ENCODE assay signal across 8 mouse cellular contexts in the genomic region with DNA sequence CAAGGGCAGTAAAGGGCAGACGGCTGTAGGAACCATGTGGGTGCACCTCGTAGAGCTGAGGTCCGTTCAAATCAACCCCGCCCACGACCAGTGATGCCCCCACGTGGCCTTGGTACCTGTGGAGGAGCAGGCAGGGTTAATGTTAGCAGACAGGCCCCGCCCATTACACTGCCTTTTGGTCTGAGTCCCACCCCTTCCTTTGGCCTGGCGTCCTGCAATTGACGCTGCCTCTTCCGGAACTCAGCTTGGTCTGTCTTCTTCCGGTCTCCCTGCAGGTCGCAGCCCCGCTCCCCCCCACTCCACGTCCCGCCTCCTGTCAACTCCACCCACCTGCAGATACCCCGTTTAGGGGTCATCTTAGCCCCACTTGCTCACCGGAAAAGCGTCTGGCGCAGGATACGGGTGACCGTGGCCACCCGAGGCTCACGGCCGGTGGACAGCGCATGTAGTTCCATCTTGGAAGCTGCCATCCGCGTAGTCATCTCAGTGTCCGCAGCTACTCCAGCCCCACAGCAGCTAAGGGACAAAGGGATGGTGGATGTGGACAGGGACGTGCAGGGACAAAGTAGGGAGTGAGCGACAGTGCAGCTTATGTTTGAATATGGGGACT. TPM values are rescaled to one million over a fixed set of nuclear protein-coding genes. Genes with fewer than 3 reads are reported as not detected.
DNase-seq lines count a peak whose midpoint lies in the region; ATAC-seq and TF ChIP-seq lines count a peak whose summit lies in the region.

No protein-coding gene starts in this region.

- peak overlapping the region; percentile 98 for H3K4me3 ChIP-seq in bone marrow, adult 2 months (replicated peaks; ENCODE audit: control insufficient read depth, low read depth, low read length)
- peak overlapping the region; percentile 87 for H3K4me3 ChIP-seq in embryonic facial prominence, embryonic 15.5 days (replicated peaks)
- peak overlapping the region; percentile 67 for H3K4me3 ChIP-seq in kidney, embryonic 14.5 days (ENCODE audit: low read length)
- H3K4me3 ChIP-seq in limb, embryonic 15.5 days, result peak overlapping the region; percentile 67

- peak overlapping the region; percentile 65 for H3K27ac ChIP-seq in bone marrow, adult 2 months (ENCODE audit: control insufficient read depth, insufficient read depth, low read depth, low read length, poor library complexity)
- peak overlapping the region; percentile 83 for H3K27ac ChIP-seq in embryonic facial prominence, embryonic 15.5 days (replicated peaks)
- peak overlapping the region; percentile 83 for H3K27ac ChIP-seq in kidney, embryonic 14.5 days (ENCODE audit: low read depth, low read length)
- H3K27ac ChIP-seq in limb, embryonic 15.5 days, result peak overlapping the region; percentile 79

- H3K4me1 ChIP-seq in bone marrow, adult 2 months (ENCODE audit: control insufficient read depth, insufficient read depth, low read length), result peaks cover 1% of the 10 kb centered on the region; the same call in 1 of the 2 replicates
- H3K4me1 ChIP-seq in embryonic facial prominence, embryonic 15.5 days, result peaks cover 17% of the 10 kb centered on the region
- peaks cover 11% of the 10 kb centered on the region for H3K4me1 ChIP-seq in kidney, embryonic 14.5 days (ENCODE audit: control insufficient read depth, insufficient read depth, low read length)
- H3K4me1 ChIP-seq in limb, embryonic 15.5 days, result peaks cover 25% of the 10 kb centered on the region

- under 1% methylated on average over 30 of the region's 30 CpGs for WGBS in bone marrow, adult 2 months
- under 1% methylated on average over 30 of the region's 30 CpGs for WGBS in embryonic facial prominence, embryonic 15.5 days
- WGBS in kidney, embryonic 14.5 days, result under 1% methylated on average over 30 of the region's 30 CpGs
- under 1% methylated on average over 30 of the region's 30 CpGs for WGBS in limb, embryonic 15.5 days

- peak; percentile 71 for ATAC-seq in embryonic facial prominence, embryonic 15.5 days (ENCODE audit: insufficient number of reproducible peaks, low FRiP score, low TSS enrichment, low read depth)
- ATAC-seq in kidney, embryonic 14.5 days (ENCODE audit: low FRiP score, low TSS enrichment), result peak; percentile 92
- peak; percentile 82 for ATAC-seq in limb, embryonic 15.5 days (ENCODE audit: insufficient number of reproducible peaks, low FRiP score, low TSS enrichment, low read depth)

- peak; percentile 97 for DNase-seq in 3T3-L1 (ENCODE audit: low read depth, low spot score)
- peak; percentile 91 to 93 for DNase-seq in heart, adult 9 months (ENCODE audit: low spot score in 2 of 2)
- peak; percentile 22 to 40 for DNase-seq in monocyte, adult 2 months (ENCODE audit: low read depth in 1 of 2, low spot score in 2 of 2)
- peak; percentile 91 for DNase-seq in spleen, postnatal 36 days (ENCODE audit: low spot score in 2 of 2)

- peak overlapping the region; percentile 94 for H3K4me2 ChIP-seq in embryonic facial prominence, embryonic 15.5 days (replicated peaks)
- peak overlapping the region; percentile 96 for H3K4me2 ChIP-seq in kidney, embryonic 14.5 days (replicated peaks; ENCODE audit: low read depth, low read length)
- peak overlapping the region; percentile 93 for H3K4me2 ChIP-seq in limb, embryonic 15.5 days

- H3K27me3 ChIP-seq in embryonic facial prominence, embryonic 15.5 days, result no peaks in the 10 kb centered on the region
- H3K27me3 ChIP-seq in kidney, embryonic 14.5 days (ENCODE audit: control insufficient read depth, insufficient read depth, low read length), result no peaks in the 10 kb centered on the region
- H3K27me3 ChIP-seq in limb, embryonic 15.5 days, result no peaks in the 10 kb centered on the region

- H3K36me3 ChIP-seq in embryonic facial prominence, embryonic 15.5 days, result peaks cover 41% of the 10 kb centered on the region
- peaks cover 11% of the 10 kb centered on the region for H3K36me3 ChIP-seq in kidney, embryonic 14.5 days (ENCODE audit: control insufficient read depth, insufficient read depth, low read length)
- peaks cover 41% of the 10 kb centered on the region for H3K36me3 ChIP-seq in limb, embryonic 15.5 days

- TF ChIP-seq CTCF in bone marrow, adult 2 months (IDR thresholded peaks at IDR 0.05; ENCODE audit: control insufficient read depth, insufficient read depth, low read length), result no peak

- peak overlapping the region; percentile 71 for H3K9ac ChIP-seq in embryonic facial prominence, embryonic 15.5 days
- peak overlapping the region; percentile 76 for H3K9ac ChIP-seq in kidney, embryonic 14.5 days (ENCODE audit: low read depth, low read length)
- H3K9ac ChIP-seq in limb, embryonic 15.5 days, result peak overlapping the region; percentile 65

- peak; percentile 78 for TF ChIP-seq POLR2A in bone marrow, adult 2 months (IDR thresholded peaks at IDR 0.05; ENCODE audit: borderline replicate concordance, control insufficient read depth, low read depth, low read length)

- H3K9me3 ChIP-seq in embryonic facial prominence, embryonic 15.5 days (replicated peaks), result no peaks in the 10 kb centered on the region
- H3K9me3 ChIP-seq in kidney, embryonic 14.5 days (ENCODE audit: control insufficient read depth, low read length), result no peaks in the 10 kb centered on the region
- H3K9me3 ChIP-seq in limb, embryonic 15.5 days, result no peaks in the 10 kb centered on the region

RNA-seq across cellular contexts. Expression of gene Psmb10, which starts 1.3 kb away (rescaled TPM):
- 88.5 and 149 TPM in 2 replicates for polyA plus RNA-seq in bone marrow, adult 2 months (2011; ENCODE audit: insufficient read depth, insufficient read length, low replicate concordance, missing spikeins)
- 31.0 and 33.8 TPM in 2 replicates for polyA plus RNA-seq in embryonic facial prominence, embryonic 15.5 days (2015; fragmentation: Nextera tagmentation; extraction: Ambion mirVana)
- polyA plus RNA-seq in kidney, embryonic 14.5 days (2014; fragmentation: Nextera tagmentation; extraction: Ambion mirVana), result 38.7 and 47.6 TPM in 2 replicates
- polyA plus RNA-seq in limb, embryonic 15.5 days (2015; fragmentation: Nextera tagmentation; extraction: Ambion mirVana), result 30.0 and 30.7 TPM in 2 replicates

RNA-seq across cellular contexts. Expression of gene Ctrl, which starts 3.3 kb away (rescaled TPM):
- polyA plus RNA-seq in bone marrow, adult 2 months (2011; ENCODE audit: insufficient read depth, insufficient read length, low replicate concordance, missing spikeins), result not detected in 2 replicates
- polyA plus RNA-seq in embryonic facial prominence, embryonic 15.5 days (2015; fragmentation: Nextera tagmentation; extraction: Ambion mirVana), result 1.4 TPM in 2 replicates
- polyA plus RNA-seq in kidney, embryonic 14.5 days (2014; fragmentation: Nextera tagmentation; extraction: Ambion mirVana), result 1.5 and 2.0 TPM in 2 replicates
- polyA plus RNA-seq in limb, embryonic 15.5 days (2015; fragmentation: Nextera tagmentation; extraction: Ambion mirVana), result 0.96 and 1.1 TPM in 2 replicates

RNA-seq across cellular contexts. Expression of gene Lcat, which starts 6.2 kb away (rescaled TPM):
- polyA plus RNA-seq in bone marrow, adult 2 months (2011; ENCODE audit: insufficient read depth, insufficient read length, low replicate concordance, missing spikeins), result 4.6 and 15.5 TPM in 2 replicates
- polyA plus RNA-seq in embryonic facial prominence, embryonic 15.5 days (2015; fragmentation: Nextera tagmentation; extraction: Ambion mirVana), result 2.8 and 3.3 TPM in 2 replicates
- polyA plus RNA-seq in kidney, embryonic 14.5 days (2014; fragmentation: Nextera tagmentation; extraction: Ambion mirVana), result 0.89 and 1.6 TPM in 2 replicates
- polyA plus RNA-seq in limb, embryonic 15.5 days (2015; fragmentation: Nextera tagmentation; extraction: Ambion mirVana), result 3.1 and 3.2 TPM in 2 replicates

RNA-seq across cellular contexts. Expression of gene Slc12a4, which starts 28.9 kb away (rescaled TPM):
- 15.9 and 21.3 TPM in 2 replicates for polyA plus RNA-seq in bone marrow, adult 2 months (2011; ENCODE audit: insufficient read depth, insufficient read length, low replicate concordance, missing spikeins)
- polyA plus RNA-seq in embryonic facial prominence, embryonic 15.5 days (2015; fragmentation: Nextera tagmentation; extraction: Ambion mirVana), result 57.6 and 60.4 TPM in 2 replicates
- 16.8 and 21.8 TPM in 2 replicates for polyA plus RNA-seq in kidney, embryonic 14.5 days (2014; fragmentation: Nextera tagmentation; extraction: Ambion mirVana)
- polyA plus RNA-seq in limb, embryonic 15.5 days (2015; fragmentation: Nextera tagmentation; extraction: Ambion mirVana), result 57.6 and 62.7 TPM in 2 replicates

RNA-seq across cellular contexts. Expression of gene Pskh1, which starts 36.7 kb away (rescaled TPM):
- 2.9 and 6.0 TPM in 2 replicates for polyA plus RNA-seq in bone marrow, adult 2 months (2011; ENCODE audit: insufficient read depth, insufficient read length, low replicate concordance, missing spikeins)
- 35.8 and 40.2 TPM in 2 replicates for polyA plus RNA-seq in embryonic facial prominence, embryonic 15.5 days (2015; fragmentation: Nextera tagmentation; extraction: Ambion mirVana)
- polyA plus RNA-seq in kidney, embryonic 14.5 days (2014; fragmentation: Nextera tagmentation; extraction: Ambion mirVana), result 20.5 and 34.5 TPM in 2 replicates
- 36.1 and 38.6 TPM in 2 replicates for polyA plus RNA-seq in limb, embryonic 15.5 days (2015; fragmentation: Nextera tagmentation; extraction: Ambion mirVana)

Comparison
In these comparisons a context has a peak if more than half of its experiments do, and no peak if none do; other contexts are left out.
1. Peak in every context shown above with its lines: DNase-seq, ATAC-seq, H3K4me3 ChIP-seq and H3K27ac ChIP-seq.
2. DNase-seq: peak in every context shown above with its lines; median percentile 97 in 3T3-L1; 92 in heart, adult 9 months; 91 in spleen, postnatal 36 days; 31 in monocyte, adult 2 months.